Mouse (Mus musculus) thymus, adult 2 months (tissue): ENCODE measurements around the gene Slc38a3.

Experiments
- CTCF ChIP-seq: fragments of 200-500 bp; IDR thresholded peaks from 2 replicates; pipeline ENCODE4 v1.5.1; 2012; ENCODE audit warnings: mild to moderate bottlenecking, control low read depth, low read length, moderate library complexity, borderline replicate concordance; ENCODE audit not compliant: control insufficient read depth, poor library complexity, insufficient read depth; ENCODE audit errors: extremely low read depth
- POLR2A ChIP-seq: fragments of 200-500 bp; IDR thresholded peaks from 2 replicates; pipeline ENCODE4 v1.6.1; 2012; ENCODE audit warnings: mild to moderate bottlenecking, low read length, control low read depth, moderate library complexity; ENCODE audit not compliant: control insufficient read depth, poor library complexity, insufficient read depth; ENCODE audit errors: extremely low read depth

DNA sequence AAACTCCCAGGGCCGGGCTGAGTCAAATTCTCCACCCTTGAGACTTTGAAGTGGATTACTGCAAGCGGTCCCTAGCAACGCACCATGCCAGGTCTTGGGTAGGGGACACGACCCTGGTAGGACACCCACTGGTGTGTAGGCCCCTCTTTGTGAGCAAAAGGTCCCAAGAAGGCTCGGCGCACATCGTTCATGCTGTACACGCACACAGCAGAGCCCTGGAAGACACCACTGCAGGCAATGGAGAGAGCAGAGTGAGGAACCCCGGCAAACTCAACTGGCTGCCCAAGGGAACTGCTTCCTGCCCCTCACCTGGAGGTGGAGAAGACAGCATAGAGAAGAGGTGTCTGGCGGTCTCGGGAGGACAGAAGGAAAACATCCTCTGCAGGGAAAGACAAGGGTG lies 68.1 kb downstream of the Slc38a3 start:
- no peak for TF ChIP-seq CTCF
- TF ChIP-seq POLR2A = no peak
